21 mouse cellular contexts compared by ENCODE assay signal in genomic region chr17:34143461-34143860, GRCm38 (mm10). TPM values are rescaled to one million over a fixed set of nuclear protein-coding genes. Genes with fewer than 3 reads are reported as not detected.
DNase-seq lines count a peak whose midpoint lies in the region; ATAC-seq and TF ChIP-seq lines count a peak whose summit lies in the region.
"Had no signal": no experiment of that assay in that cellular context is flagged by ENCODE, and none has a peak within 500 bp of the region (broad histone marks: within the 10 kb centered on the region; RNA-seq: fewer than 3 reads in every experiment).

No protein-coding gene starts in this region.

- TF ChIP-seq EP300 in MEL (IDR thresholded peaks at IDR 0.05; ENCODE audit: low read depth in 1 of 2, low read length in 2 of 2), result peak; percentile 83 to 88

- H3K27ac ChIP-seq in MEL (ENCODE audit: control insufficient read depth, low read depth, low read length), result peak overlapping the region; percentile 71
- H3K27ac ChIP-seq in forebrain, embryonic 15.5 days (replicated peaks), result no peak overlapping the region
- H3K27ac ChIP-seq: forebrain, embryonic 13.5 days; hindbrain, embryonic 15.5 days; intestine, embryonic 15.5 days; limb, embryonic 15.5 days; midbrain, embryonic 12.5 days had no signal

- no peaks in the 10 kb centered on the region for H3K79me2 ChIP-seq in MEL (ENCODE audit: control insufficient read depth, insufficient read depth, low read length, poor library complexity)

- no peak for TF ChIP-seq CTCF in lung, adult 2 months (IDR thresholded peaks at IDR 0.05; ENCODE audit: insufficient read depth, low read length)
- no peak for TF ChIP-seq CTCF in MEL (IDR thresholded peaks at IDR 0.05 in 2 of 3, conservative IDR thresholded peaks at IDR 0.05 in 1 of 3; ENCODE audit: control insufficient read depth in 1 of 3, insufficient read depth in 1 of 3, low read depth in 2 of 3, low read length in 3 of 3, poor library complexity in 1 of 3, severe bottlenecking in 1 of 3)

- H3K9me3 ChIP-seq in MEL (replicated peaks; ENCODE audit: insufficient read depth, low read length), result no peaks in the 10 kb centered on the region
- H3K9me3 ChIP-seq in forebrain, embryonic 15.5 days, result no peaks in the 10 kb centered on the region
- H3K9me3 ChIP-seq: embryonic facial prominence, embryonic 13.5 days; forebrain, embryonic 13.5 days; hindbrain, embryonic 15.5 days; intestine, embryonic 15.5 days; limb, embryonic 15.5 days; midbrain, embryonic 12.5 days had no signal

- peak overlapping the region; percentile 44 for H3K9ac ChIP-seq in MEL (ENCODE audit: control insufficient read depth, low read depth, low read length, poor library complexity, severe bottlenecking)
- H3K9ac ChIP-seq in forebrain, embryonic 15.5 days (replicated peaks), result no peak overlapping the region
- H3K9ac ChIP-seq: forebrain, embryonic 13.5 days; hindbrain, embryonic 15.5 days; intestine, embryonic 15.5 days; limb, embryonic 15.5 days; midbrain, embryonic 12.5 days had no signal

- no peak for TF ChIP-seq RAD21 in MEL (IDR thresholded peaks at IDR 0.05; ENCODE audit: low read depth, low read length)

- peak; percentile 8 for DNase-seq in adrenal gland, postnatal 14 days
- no peak for DNase-seq in adrenal gland, postnatal 4 days (ENCODE audit: low spot score in 2 of 2)
- DNase-seq in lung, adult 2 months, result no peak
- no peak for DNase-seq in lung, postnatal 4 days
- peak; percentile 84 for DNase-seq in MEL (ENCODE audit: low read depth, low spot score)
- DNase-seq: adrenal gland, postnatal 25 days; cerebellum, adult 2 months; cerebellum, postnatal 25 days; embryo, embryonic 11 days; left cerebral cortex, postnatal 4 days had no signal

- peaks cover 2% of the 10 kb centered on the region; the same call in 1 of the 2 replicates for H3K4me1 ChIP-seq in lung, adult 2 months (ENCODE audit: control insufficient read depth, insufficient read depth, low read length)
- peaks cover 19 to 36% of the 10 kb centered on the region in 2 experiments for H3K4me1 ChIP-seq in MEL (ENCODE audit: control insufficient read depth in 1 of 2, insufficient read depth in 2 of 2, low read length in 2 of 2)
- peaks cover 12% of the 10 kb centered on the region for H3K4me1 ChIP-seq in forebrain, embryonic 15.5 days

- H3K4me2 ChIP-seq in forebrain, embryonic 15.5 days (replicated peaks), result no peak overlapping the region
- H3K4me2 ChIP-seq: embryonic facial prominence, embryonic 13.5 days; forebrain, embryonic 13.5 days; heart, embryonic 11.5 days; hindbrain, embryonic 15.5 days; intestine, embryonic 15.5 days; limb, embryonic 15.5 days; midbrain, embryonic 12.5 days had no signal

- WGBS in lung, adult 2 months, result 40% methylated on average over 5 of the region's 5 CpGs
- 71% methylated on average over 4 of the region's 5 CpGs for WGBS in forebrain, embryonic 15.5 days

- H3K36me3 ChIP-seq in MEL (ENCODE audit: control insufficient read depth in 1 of 2, insufficient read depth in 2 of 2, low read length in 2 of 2), result peaks cover 0 to 20% of the 10 kb centered on the region in 2 experiments; a peak in 2 of 4 replicates
- no peaks in the 10 kb centered on the region for H3K36me3 ChIP-seq in forebrain, embryonic 15.5 days
- H3K36me3 ChIP-seq: embryonic facial prominence, embryonic 13.5 days; hindbrain, embryonic 15.5 days; intestine, embryonic 15.5 days; limb, embryonic 15.5 days; midbrain, embryonic 12.5 days had no signal

- H3K27me3 ChIP-seq in MEL (ENCODE audit: control insufficient read depth in 1 of 2, insufficient read depth in 2 of 2, low read length in 2 of 2), result no peaks in the 10 kb centered on the region
- H3K27me3 ChIP-seq in forebrain, embryonic 15.5 days, result peaks cover 28% of the 10 kb centered on the region

- peak overlapping the region; percentile 6 for H3K4me3 ChIP-seq in lung, adult 2 months (replicated peaks; ENCODE audit: extremely low read depth, low read depth, low read length)
- peak overlapping the region; percentile 30 to 40 for H3K4me3 ChIP-seq in MEL (ENCODE audit: control insufficient read depth in 1 of 2, insufficient read depth in 1 of 2, low read depth in 2 of 2, low read length in 2 of 2)
- H3K4me3 ChIP-seq in forebrain, embryonic 15.5 days, result no peak overlapping the region
- H3K4me3 ChIP-seq: embryonic facial prominence, embryonic 13.5 days; erythroblast, embryonic 14.5 days; forebrain, embryonic 13.5 days; hindbrain, embryonic 15.5 days; intestine, embryonic 15.5 days; limb, embryonic 15.5 days; midbrain, embryonic 12.5 days had no signal

- peak; percentile 25 for ATAC-seq in granulocyte monocyte progenitor cell, adult 5-6 weeks (replicated peaks; ENCODE audit: poor library complexity, severe bottlenecking)
- ATAC-seq in forebrain, embryonic 15.5 days (replicated peaks), result no peak
- ATAC-seq: forebrain, embryonic 13.5 days had no signal

- TF ChIP-seq POLR2A in lung, adult 2 months (IDR thresholded peaks at IDR 0.05; ENCODE audit: borderline replicate concordance, extremely low read depth, low read depth, low read length), result no peak
- TF ChIP-seq POLR2A in MEL (IDR thresholded peaks at IDR 0.05; ENCODE audit: control insufficient read depth in 1 of 2, insufficient read depth in 1 of 2, low read depth in 1 of 2, low read length in 2 of 2, poor library complexity in 1 of 2), result no peak

TF ChIP-seq in MEL, 35 proteins besides CTCF, POLR2A, EP300 and RAD21 (continues in another document):
- TF ChIP-seq JUND (IDR thresholded peaks at IDR 0.05; ENCODE audit: low read depth, low read length) (peak; percentile 100), CHD1 (IDR thresholded peaks at IDR 0.05; ENCODE audit: low read depth, low read length) (no peak), NELFE (IDR thresholded peaks at IDR 0.05; ENCODE audit: low read depth, low read length) (no peak), ZMIZ1 (IDR thresholded peaks at IDR 0.05; ENCODE audit: low read depth, low read length) (no peak), ZC3H11A (IDR thresholded peaks at IDR 0.05; ENCODE audit: low read depth, low read length) (0 out of 2 replicates have a peak, but pooled peaks have one; percentile 5), POLR2AphosphoS5 (IDR thresholded peaks at IDR 0.05; ENCODE audit: borderline replicate concordance, low read depth, low read length) (no peak), NRF1 (IDR thresholded peaks at IDR 0.05; ENCODE audit: insufficient read depth, low read depth, low read length, poor library complexity, severe bottlenecking) (no peak)

RNA-seq across cellular contexts. Expression of gene H2-DMb2, which starts 0.4 kb away (rescaled TPM):
- total RNA-seq in adrenal gland, postnatal 14 days (2021), result 2.7 and 17.0 TPM in 2 replicates
- 1 to 10 TPM; 1.2 to 3.0 TPM for total RNA-seq in adrenal gland, postnatal 4 days (2021)
- 33.3 and 38.9 TPM in 2 replicates for polyA plus RNA-seq in lung, adult 2 months (2012; rRNA removed)
- 0.77 and 0.82 TPM in 2 replicates for total RNA-seq in MEL (2012; rRNA removed)
- 1 to 10 TPM in 1 of 2 experiments, not detected in 1; 1.5 TPM for polyA plus RNA-seq in MEL (2012; ENCODE audit: insufficient read depth in 1 of 2, insufficient read length in 2 of 2, low read depth in 1 of 2, low replicate concordance in 2 of 2, missing spikeins in 1 of 2)
- total RNA-seq in granulocyte monocyte progenitor cell, adult 5-6 weeks (2014; fragmentation: Nextera tagmentation), result 3.2 and 3.6 TPM in 2 replicates
- total RNA-seq in granulocyte monocyte progenitor cell, adult 5-6 weeks (2017), result 3.8 and 7.1 TPM in 2 replicates
- 1.0 and 1.4 TPM in 2 replicates for polyA plus RNA-seq in forebrain, embryonic 15.5 days (2015; fragmentation: Nextera tagmentation; extraction: Ambion mirVana)
- total RNA-seq: layer of hippocampus, postnatal 10 days had no signal
- polyA plus RNA-seq: erythroblast, embryonic 14.5 days; forebrain, embryonic 13.5 days; heart, embryonic 11.5 days had no signal

RNA-seq across cellular contexts. Expression of gene H2-DMb1, which starts 9.4 kb away (rescaled TPM):
- 3.6 and 8.3 TPM in 2 replicates for total RNA-seq in adrenal gland, postnatal 14 days (2021)
- 1 to 10 TPM; 1.9 to 3.8 TPM for total RNA-seq in adrenal gland, postnatal 4 days (2021)
- polyA plus RNA-seq in lung, adult 2 months (2012; rRNA removed), result 146 and 187 TPM in 2 replicates
- not detected in 2 replicates for total RNA-seq in MEL (2012; rRNA removed)
- under 1 TPM in 1 of 2 experiments, not detected in 1; 0.67 TPM for polyA plus RNA-seq in MEL (2012; ENCODE audit: insufficient read depth in 1 of 2, insufficient read length in 2 of 2, low read depth in 1 of 2, low replicate concordance in 2 of 2, missing spikeins in 1 of 2)
- 55.3 and 56.9 TPM in 2 replicates for total RNA-seq in granulocyte monocyte progenitor cell, adult 5-6 weeks (2014; fragmentation: Nextera tagmentation)
- total RNA-seq in granulocyte monocyte progenitor cell, adult 5-6 weeks (2017), result 47.9 and 48.5 TPM in 2 replicates
- polyA plus RNA-seq in forebrain, embryonic 15.5 days (2015; fragmentation: Nextera tagmentation; extraction: Ambion mirVana), result 0.88 and 0.91 TPM in 2 replicates
- polyA plus RNA-seq: erythroblast, embryonic 14.5 days; forebrain, embryonic 13.5 days had no signal

RNA-seq across cellular contexts. Expression of gene Brd2, which starts 21.0 kb away (rescaled TPM):
- 198 and 203 TPM in 2 replicates for total RNA-seq in adrenal gland, postnatal 14 days (2021)
- total RNA-seq in adrenal gland, postnatal 4 days (2021), result 100 to 1,000 TPM; 225 to 226 TPM
- 101 and 140 TPM in 2 replicates for polyA plus RNA-seq in lung, adult 2 months (2012; rRNA removed)
- 97.2 and 99.5 TPM in 2 replicates for total RNA-seq in MEL (2012; rRNA removed)
- polyA plus RNA-seq in MEL (2012; ENCODE audit: insufficient read depth in 1 of 2, insufficient read length in 2 of 2, low read depth in 1 of 2, low replicate concordance in 2 of 2, missing spikeins in 1 of 2), result 100 to 1,000 TPM; 189 to 252 TPM
- 165 and 218 TPM in 2 replicates for total RNA-seq in granulocyte monocyte progenitor cell, adult 5-6 weeks (2014; fragmentation: Nextera tagmentation)
- 273 and 284 TPM in 2 replicates for total RNA-seq in granulocyte monocyte progenitor cell, adult 5-6 weeks (2017)
- polyA plus RNA-seq in forebrain, embryonic 15.5 days (2015; fragmentation: Nextera tagmentation; extraction: Ambion mirVana), result 132 and 133 TPM in 2 replicates

RNA-seq across cellular contexts. Expression of gene H2-DMa, which starts 24.1 kb away (rescaled TPM):
- 8.0 and 18.8 TPM in 2 replicates for total RNA-seq in adrenal gland, postnatal 14 days (2021)
- total RNA-seq in adrenal gland, postnatal 4 days (2021), result 10 to 100 TPM; 11.2 to 11.7 TPM
- 109 and 118 TPM in 2 replicates for polyA plus RNA-seq in lung, adult 2 months (2012; rRNA removed)
- 26.1 and 38.3 TPM in 2 replicates for total RNA-seq in MEL (2012; rRNA removed)
- polyA plus RNA-seq in MEL (2012; ENCODE audit: insufficient read depth in 1 of 2, insufficient read length in 2 of 2, low read depth in 1 of 2, low replicate concordance in 2 of 2, missing spikeins in 1 of 2), result 10 to 100 TPM in 1 of 2 experiments, not detected in 1; 38.7 TPM
- total RNA-seq in granulocyte monocyte progenitor cell, adult 5-6 weeks (2014; fragmentation: Nextera tagmentation), result 97.2 and 116 TPM in 2 replicates
- 40.2 and 41.8 TPM in 2 replicates for total RNA-seq in granulocyte monocyte progenitor cell, adult 5-6 weeks (2017)
- polyA plus RNA-seq in forebrain, embryonic 15.5 days (2015; fragmentation: Nextera tagmentation; extraction: Ambion mirVana), result 12.9 and 13.0 TPM in 2 replicates

RNA-seq across cellular contexts. Expression of gene Tap1, which starts 43.9 kb away (rescaled TPM):
- total RNA-seq in adrenal gland, postnatal 14 days (2021), result 11.1 and 20.4 TPM in 2 replicates
- 10 to 100 TPM; 20.8 to 22.1 TPM for total RNA-seq in adrenal gland, postnatal 4 days (2021)
- 45.1 and 46.3 TPM in 2 replicates for polyA plus RNA-seq in lung, adult 2 months (2012; rRNA removed)
- 24.6 and 30.7 TPM in 2 replicates for total RNA-seq in MEL (2012; rRNA removed)
- polyA plus RNA-seq in MEL (2012; ENCODE audit: insufficient read depth in 1 of 2, insufficient read length in 2 of 2, low read depth in 1 of 2, low replicate concordance in 2 of 2, missing spikeins in 1 of 2), result 10 to 100 TPM in 1 of 2 experiments, not detected in 1; 46.6 TPM
- total RNA-seq in granulocyte monocyte progenitor cell, adult 5-6 weeks (2014; fragmentation: Nextera tagmentation), result 45.4 and 60.7 TPM in 2 replicates
- total RNA-seq in granulocyte monocyte progenitor cell, adult 5-6 weeks (2017), result 81.6 and 89.7 TPM in 2 replicates
- 1.5 and 1.6 TPM in 2 replicates for polyA plus RNA-seq in forebrain, embryonic 15.5 days (2015; fragmentation: Nextera tagmentation; extraction: Ambion mirVana)

Comparison
In these comparisons a context has a peak if more than half of its experiments do, and no peak if none do; other contexts are left out.
1. DNase-seq: peak in adrenal gland, postnatal 14 days (single experiment) and MEL (single experiment); none in adrenal gland, postnatal 4 days (0 of 2), lung, adult 2 months (single experiment) and lung, postnatal 4 days (0 of 2).